Mouse (Mus musculus): ENCODE measurements around the gene Abl1. TPM values are rescaled to one million over a fixed set of nuclear protein-coding genes. Genes with fewer than 3 reads are reported as not detected.
A peak's percentile ranks its signal among the peaks of the same experiment; 100 is the strongest.

Abl1 gene
- polyA plus RNA-seq, 1 experiment from 2014 or later = 28.9 TPM

DNA sequence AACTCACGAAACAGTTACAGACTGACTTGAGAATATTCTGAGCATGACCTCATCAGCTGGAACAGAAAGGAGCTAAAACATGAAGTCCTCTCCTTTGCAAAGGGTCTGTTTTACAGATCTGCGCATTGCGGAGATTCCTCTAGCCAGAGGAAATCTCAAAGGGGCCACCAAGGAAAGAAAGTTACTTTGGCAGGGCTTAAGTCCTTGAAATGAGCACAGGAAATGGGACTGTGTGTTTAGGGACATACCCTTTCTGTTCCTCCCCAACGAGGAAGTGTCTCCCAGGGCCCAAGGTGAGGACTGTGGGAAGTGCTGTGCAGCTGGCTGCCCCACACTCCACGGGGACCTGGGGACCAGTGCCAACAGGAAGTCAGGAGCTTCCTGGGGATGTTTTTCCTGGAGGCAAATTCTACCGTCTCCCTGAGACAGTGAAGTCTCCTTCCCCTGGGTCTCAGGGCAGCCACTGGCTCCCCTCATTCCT lies 81.5 kb downstream of the Abl1 start:
- WGBS = 12% methylated on average over 6 of the region's 6 CpGs
- H3K4me3 ChIP-seq (ENCODE audit: control insufficient read depth in 1 of 2, insufficient read depth in 1 of 2, low read depth in 1 of 2, low read length in 2 of 2) = 0 out of 4 replicates have a peak overlapping the region, but pooled peaks of 1 of the 2 experiments have one; percentile 5
- peak overlapping the region; percentile 54 for H3K4me2 ChIP-seq (ENCODE audit: low read length)
- no peaks in the 10 kb centered on the region for H3K9me3 ChIP-seq (ENCODE audit: control insufficient read depth, low read length)
- 0 out of 2 replicates have a peak, but pooled peaks have one; percentile 47 for ATAC-seq (ENCODE audit: insufficient number of reproducible peaks, insufficient read depth, low FRiP score, low read depth)
- H3K27me3 ChIP-seq (ENCODE audit: control insufficient read depth, insufficient read depth, low read length) = no peaks in the 10 kb centered on the region
- H3K9ac ChIP-seq (ENCODE audit: low read length) = peak overlapping the region; percentile 55
- H3K4me1 ChIP-seq (ENCODE audit: control insufficient read depth in 2 of 2, insufficient read depth in 2 of 2, low read length in 2 of 2) = peaks cover 40 to 67% of the 10 kb centered on the region in 2 experiments
- 0 out of 2 replicates have a peak, but pooled peaks cover 6% of the 10 kb centered on the region for H3K36me3 ChIP-seq (ENCODE audit: control insufficient read depth, insufficient read depth, low read length)
- peak overlapping the region; percentile 87 to 90 for H3K27ac ChIP-seq (replicated peaks in 1 of 2; ENCODE audit: control insufficient read depth in 1 of 2, insufficient read depth in 1 of 2, low read depth in 2 of 2, low read length in 2 of 2)

DNA sequence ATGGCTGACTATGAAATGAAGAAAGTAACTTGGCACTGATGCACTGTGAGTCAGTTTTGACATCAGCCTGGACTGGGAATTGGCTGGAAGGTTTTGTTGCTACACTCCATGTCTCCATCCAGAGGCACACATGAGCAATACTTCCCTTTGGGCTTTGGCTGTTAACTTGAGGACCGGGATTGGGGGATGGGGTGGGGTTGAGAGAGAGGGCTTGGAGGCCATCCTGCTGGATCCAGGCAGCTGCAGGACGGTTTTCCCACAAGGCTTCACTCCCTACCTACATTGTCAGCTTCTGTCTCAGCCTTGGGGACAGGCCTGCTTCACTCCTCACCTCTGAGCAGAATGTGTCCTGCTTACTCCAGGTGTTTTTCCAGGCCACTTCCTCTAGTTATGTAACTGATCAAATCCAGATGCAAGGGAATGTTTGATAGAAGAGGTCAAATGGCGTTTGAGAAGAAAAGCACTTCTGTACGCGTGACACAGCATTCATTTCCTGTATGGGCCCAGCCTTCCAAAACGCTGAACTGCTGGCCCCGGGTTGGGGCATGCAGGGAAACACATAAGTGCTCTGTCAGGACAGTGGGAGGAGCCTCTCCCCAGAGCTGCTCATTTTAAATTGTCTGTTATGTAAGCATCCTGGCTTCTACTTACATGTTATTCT lies 82.7 kb downstream of the Abl1 start:
- WGBS = 11% methylated on average over 7 of the region's 7 CpGs
- peak; percentile 62 for ATAC-seq (ENCODE audit: insufficient number of reproducible peaks, insufficient read depth, low FRiP score, low read depth)
- H3K4me3 ChIP-seq (ENCODE audit: control insufficient read depth in 1 of 2, insufficient read depth in 1 of 2, low read depth in 1 of 2, low read length in 2 of 2) = no peak overlapping the region

DNA sequence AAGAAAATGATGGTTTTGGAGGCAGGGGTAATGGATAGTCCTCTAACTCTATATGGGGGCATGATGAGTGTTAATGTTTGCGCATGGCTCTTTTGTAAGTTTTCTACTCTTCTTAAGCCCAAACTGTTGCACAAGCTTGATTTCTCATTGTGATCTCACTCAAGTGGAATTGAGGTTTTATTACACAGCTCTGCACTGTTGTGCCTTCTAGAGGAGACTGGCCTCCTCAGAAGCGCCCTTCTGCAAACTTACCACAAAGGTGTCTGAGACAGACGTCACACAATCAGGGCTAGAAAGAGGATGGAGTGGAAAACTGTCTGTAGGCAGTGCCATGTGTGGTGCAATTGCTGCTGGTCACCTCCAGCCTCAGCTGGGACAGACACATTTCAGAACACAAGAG lies 88.3 kb downstream of the Abl1 start:
- Histone ChIP-seq H3K9ac (ENCODE audit: low read length) (no peak overlapping the region), H3K36me3 (ENCODE audit: control insufficient read depth, insufficient read depth, low read length) (peaks cover 44% of the 10 kb centered on the region), H3K4me2 (ENCODE audit: low read length) (peak overlapping the region; percentile 16; the same call in 1 of the 2 replicates), H3K27ac (replicated peaks in 1 of 2; ENCODE audit: control insufficient read depth in 1 of 2, insufficient read depth in 1 of 2, low read depth in 2 of 2, low read length in 2 of 2) (peak overlapping the region; percentile 55 to 62), H3K4me3 (ENCODE audit: control insufficient read depth in 1 of 2, insufficient read depth in 1 of 2, low read depth in 1 of 2, low read length in 2 of 2) (no peak overlapping the region), H3K27me3 (ENCODE audit: control insufficient read depth, insufficient read depth, low read length) (no peaks in the 10 kb centered on the region), H3K9me3 (ENCODE audit: control insufficient read depth, low read length) (no peaks in the 10 kb centered on the region), H3K4me1 (ENCODE audit: control insufficient read depth in 2 of 2, insufficient read depth in 2 of 2, low read length in 2 of 2) (peaks cover 7 to 11% of the 10 kb centered on the region in 2 experiments)
- 65% methylated on average over 3 of the region's 3 CpGs for WGBS
- no peak; the same call in 1 of the 2 replicates for ATAC-seq (ENCODE audit: insufficient number of reproducible peaks, insufficient read depth, low FRiP score, low read depth)

More for the DNA sequence above, 82.7 kb downstream of the Abl1 start:
- Histone ChIP-seq H3K4me1 (ENCODE audit: control insufficient read depth in 2 of 2, insufficient read depth in 2 of 2, low read length in 2 of 2) (peaks cover 40 to 56% of the 10 kb centered on the region in 2 experiments), H3K36me3 (ENCODE audit: control insufficient read depth, insufficient read depth, low read length) (0 out of 2 replicates have a peak, but pooled peaks cover 6% of the 10 kb centered on the region), H3K9me3 (ENCODE audit: control insufficient read depth, low read length) (no peaks in the 10 kb centered on the region), H3K27me3 (ENCODE audit: control insufficient read depth, insufficient read depth, low read length) (no peaks in the 10 kb centered on the region), H3K27ac (replicated peaks in 1 of 2; ENCODE audit: control insufficient read depth in 1 of 2, insufficient read depth in 1 of 2, low read depth in 2 of 2, low read length in 2 of 2) (peak overlapping the region; percentile 87 to 90), H3K4me2 (ENCODE audit: low read length) (peak overlapping the region; percentile 54), H3K9ac (ENCODE audit: low read length) (peak overlapping the region; percentile 7; the same call in 1 of the 2 replicates)

DNA sequence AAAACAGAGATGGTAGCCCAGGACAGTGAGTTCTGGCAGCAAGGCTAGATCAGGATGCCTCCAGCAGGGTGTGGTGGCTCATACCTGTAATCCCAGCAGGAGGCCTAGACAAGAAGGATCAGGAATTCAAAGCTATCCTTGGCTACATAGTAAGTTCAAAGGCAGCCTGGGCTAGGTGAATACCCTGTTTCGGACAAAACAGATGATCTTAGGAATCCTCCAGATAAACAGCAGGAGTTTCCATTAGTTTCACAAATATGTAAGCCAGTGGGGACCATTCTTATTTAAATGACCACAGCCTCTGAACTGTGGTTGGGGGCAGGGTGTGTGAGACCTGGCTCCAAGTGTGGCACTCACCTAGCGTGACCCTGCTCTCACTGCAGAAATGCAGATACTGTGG lies 91.1 kb downstream of the Abl1 start:
- Histone ChIP-seq H3K4me1 (ENCODE audit: control insufficient read depth in 2 of 2, insufficient read depth in 2 of 2, low read length in 2 of 2) (peaks cover 4 to 5% of the 10 kb centered on the region in 2 experiments; a peak in 3 of 4 replicates), H3K27me3 (ENCODE audit: control insufficient read depth, insufficient read depth, low read length) (no peaks in the 10 kb centered on the region), H3K36me3 (ENCODE audit: control insufficient read depth, insufficient read depth, low read length) (peaks cover 70% of the 10 kb centered on the region), H3K4me3 (ENCODE audit: control insufficient read depth in 1 of 2, insufficient read depth in 1 of 2, low read depth in 1 of 2, low read length in 2 of 2) (no peak overlapping the region), H3K27ac (replicated peaks in 1 of 2; ENCODE audit: control insufficient read depth in 1 of 2, insufficient read depth in 1 of 2, low read depth in 2 of 2, low read length in 2 of 2) (no peak overlapping the region), H3K9me3 (ENCODE audit: control insufficient read depth, low read length) (no peaks in the 10 kb centered on the region), H3K4me2 (ENCODE audit: low read length) (no peak overlapping the region), H3K9ac (ENCODE audit: low read length) (no peak overlapping the region)
- no peak for ATAC-seq (ENCODE audit: insufficient number of reproducible peaks, insufficient read depth, low FRiP score, low read depth)
- WGBS = 93% methylated on average over 2 of the region's 2 CpGs

DNA sequence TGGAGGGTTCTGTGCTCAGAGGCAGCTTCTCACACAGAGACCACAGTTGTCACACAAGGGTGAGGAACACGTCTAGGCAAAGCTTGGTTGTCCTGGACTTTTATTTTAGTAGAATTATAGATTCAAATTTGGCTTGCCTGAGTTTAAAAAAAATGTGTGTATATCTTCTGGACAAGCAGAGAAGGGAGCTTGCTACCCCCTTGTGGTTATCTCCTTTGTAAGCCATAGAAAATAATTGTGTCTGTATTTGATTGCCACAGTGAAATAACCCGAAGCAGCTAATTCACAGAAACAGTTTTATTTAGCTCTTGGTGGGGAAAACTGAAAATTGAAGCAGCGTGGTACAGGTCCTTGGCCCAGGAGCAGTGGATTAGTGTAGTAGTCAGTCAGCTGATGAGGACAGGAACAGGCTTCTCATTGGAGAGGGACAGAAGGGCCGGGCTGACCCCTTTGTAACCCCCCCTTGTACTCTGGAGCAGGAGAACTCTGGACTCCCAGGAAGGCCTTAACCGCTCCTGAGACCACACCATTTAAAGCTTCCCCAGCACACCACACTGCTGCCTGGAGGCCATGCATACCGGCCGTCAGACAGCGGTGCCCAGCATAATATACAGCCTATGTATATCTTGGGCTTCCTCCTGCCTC lies 94.9 kb downstream of the Abl1 start:
- H3K4me3 ChIP-seq (ENCODE audit: control insufficient read depth in 1 of 2, insufficient read depth in 1 of 2, low read depth in 1 of 2, low read length in 2 of 2) = no peak overlapping the region
- no peak overlapping the region for H3K27ac ChIP-seq (replicated peaks in 1 of 2; ENCODE audit: control insufficient read depth in 1 of 2, insufficient read depth in 1 of 2, low read depth in 2 of 2, low read length in 2 of 2)
- ATAC-seq (ENCODE audit: insufficient number of reproducible peaks, insufficient read depth, low FRiP score, low read depth) = no peak
- no peak overlapping the region for H3K4me2 ChIP-seq (ENCODE audit: low read length)
- no peaks in the 10 kb centered on the region for H3K27me3 ChIP-seq (ENCODE audit: control insufficient read depth, insufficient read depth, low read length)
- 71% methylated on average over 8 of the region's 8 CpGs for WGBS
- no peaks in the 10 kb centered on the region for H3K9me3 ChIP-seq (ENCODE audit: control insufficient read depth, low read length)
- no peaks in the 10 kb centered on the region for H3K4me1 ChIP-seq (ENCODE audit: control insufficient read depth in 2 of 2, insufficient read depth in 2 of 2, low read length in 2 of 2)
- no peak overlapping the region for H3K9ac ChIP-seq (ENCODE audit: low read length)
- H3K36me3 ChIP-seq (ENCODE audit: control insufficient read depth, insufficient read depth, low read length) = peaks cover 100% of the 10 kb centered on the region

DNA sequence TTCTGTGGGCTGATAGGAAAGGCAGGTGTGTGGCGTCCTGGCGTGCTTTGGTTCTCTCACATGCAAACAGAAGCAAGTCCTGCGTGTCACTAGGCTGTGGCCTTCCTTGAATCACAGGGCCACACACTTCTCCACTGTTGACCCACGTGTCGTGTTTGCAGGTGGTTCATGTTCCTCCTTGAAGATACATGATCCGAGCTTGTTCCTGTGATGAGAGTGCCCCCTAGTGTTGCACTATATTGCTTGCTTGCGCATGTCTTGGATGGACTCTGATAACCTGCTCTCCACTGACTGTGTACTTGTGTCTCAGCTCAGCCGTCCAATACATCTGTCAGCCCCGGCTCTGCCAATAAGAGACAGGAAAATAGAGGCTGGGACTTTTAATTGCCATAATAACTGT lies 96.9 kb downstream of the Abl1 start:
- no peaks in the 10 kb centered on the region for H3K4me1 ChIP-seq (ENCODE audit: control insufficient read depth in 2 of 2, insufficient read depth in 2 of 2, low read length in 2 of 2)
- H3K4me2 ChIP-seq (ENCODE audit: low read length) = no peak overlapping the region
- H3K9ac ChIP-seq (ENCODE audit: low read length) = no peak overlapping the region
- H3K27me3 ChIP-seq (ENCODE audit: control insufficient read depth, insufficient read depth, low read length) = no peaks in the 10 kb centered on the region
- H3K9me3 ChIP-seq (ENCODE audit: control insufficient read depth, low read length) = no peaks in the 10 kb centered on the region
- no peak for ATAC-seq (ENCODE audit: insufficient number of reproducible peaks, insufficient read depth, low FRiP score, low read depth)
- no peak overlapping the region for H3K4me3 ChIP-seq (ENCODE audit: control insufficient read depth in 1 of 2, insufficient read depth in 1 of 2, low read depth in 1 of 2, low read length in 2 of 2)
- WGBS = 39% methylated on average over 9 of the region's 9 CpGs
- H3K36me3 ChIP-seq (ENCODE audit: control insufficient read depth, insufficient read depth, low read length) = peaks cover 100% of the 10 kb centered on the region
- no peak overlapping the region for H3K27ac ChIP-seq (replicated peaks in 1 of 2; ENCODE audit: control insufficient read depth in 1 of 2, insufficient read depth in 1 of 2, low read depth in 2 of 2, low read length in 2 of 2)

DNA sequence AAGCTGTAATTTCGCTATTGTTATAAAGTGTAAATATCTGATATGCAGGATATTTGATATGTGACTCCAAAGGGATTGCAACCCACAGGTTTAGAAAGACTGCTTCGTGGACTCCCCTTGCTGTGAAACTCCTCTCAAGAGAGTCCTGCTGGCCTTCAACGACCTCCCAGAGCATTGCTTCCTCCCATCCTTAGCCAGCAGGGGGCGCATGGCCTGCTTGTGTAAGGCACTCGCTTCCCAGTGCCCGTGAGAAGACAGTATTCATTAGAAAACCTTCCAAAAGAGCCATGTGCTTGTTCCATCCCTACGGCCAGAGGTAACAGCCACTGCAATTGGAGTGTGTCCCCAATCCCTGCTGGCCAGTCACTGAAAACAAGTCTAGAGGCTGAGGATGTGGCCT lies 98.9 kb downstream of the Abl1 start:
- H3K4me1 ChIP-seq (ENCODE audit: control insufficient read depth in 2 of 2, insufficient read depth in 2 of 2, low read length in 2 of 2) = no peaks in the 10 kb centered on the region
- H3K9ac ChIP-seq (ENCODE audit: low read length) = no peak overlapping the region
- H3K36me3 ChIP-seq (ENCODE audit: control insufficient read depth, insufficient read depth, low read length) = peaks cover 100% of the 10 kb centered on the region
- no peak overlapping the region for H3K4me2 ChIP-seq (ENCODE audit: low read length)
- no peak overlapping the region for H3K4me3 ChIP-seq (ENCODE audit: control insufficient read depth in 1 of 2, insufficient read depth in 1 of 2, low read depth in 1 of 2, low read length in 2 of 2)
- H3K27me3 ChIP-seq (ENCODE audit: control insufficient read depth, insufficient read depth, low read length) = no peaks in the 10 kb centered on the region
- ATAC-seq (ENCODE audit: insufficient number of reproducible peaks, insufficient read depth, low FRiP score, low read depth) = no peak
- H3K27ac ChIP-seq (replicated peaks in 1 of 2; ENCODE audit: control insufficient read depth in 1 of 2, insufficient read depth in 1 of 2, low read depth in 2 of 2, low read length in 2 of 2) = no peak overlapping the region
- H3K9me3 ChIP-seq (ENCODE audit: control insufficient read depth, low read length) = no peaks in the 10 kb centered on the region
- WGBS = 18% methylated on average over 7 of the region's 7 CpGs

Data from heart, embryonic 14.5 days (tissue).